Mouse (Mus musculus) midbrain, embryonic 11.5 days (tissue): ENCODE results near the gene Limch1. TPM values are rescaled to one million over a fixed set of nuclear protein-coding genes. Genes with fewer than 3 reads are reported as not detected.

Experiments used
- ATAC-seq: fragments of 200-750 bp; cut with Nextera tagmentation; 2 replicates; pipeline ENCODE4 v1.8.0; 2017; ENCODE audit warnings: moderate TSS enrichment, moderate library complexity; ENCODE audit not compliant: low FRiP score
- DNase-seq: peaks from one replicate; pipeline ENCODE4 v3.0.0; 2015; ENCODE audit warnings: low spot score; ENCODE audit errors: missing footprints
- H3K27ac ChIP-seq: fragments of 300-500 bp; sonication (generic); 2 replicates; pipeline ENCODE4 v1.5.1; 2014; ENCODE audit warnings: low read depth, low read length
- H3K27me3 ChIP-seq: fragments of 300-500 bp; sonication (generic); 2 replicates; pipeline ENCODE4 v1.6.1; 2014; ENCODE audit warnings: mild to moderate bottlenecking, low read length, moderate library complexity, mixed read lengths; ENCODE audit not compliant: control insufficient read depth, insufficient read depth
- H3K36me3 ChIP-seq: fragments of 300-500 bp; sonication (generic); 2 replicates; pipeline ENCODE4 v1.6.1; 2014; ENCODE audit warnings: mild to moderate bottlenecking, low read length, moderate library complexity, mixed read lengths; ENCODE audit not compliant: control insufficient read depth, insufficient read depth
- H3K4me1 ChIP-seq: fragments of 300-500 bp; sonication (generic); 2 replicates; pipeline ENCODE4 v1.6.1; 2014; ENCODE audit warnings: low read length; ENCODE audit not compliant: control insufficient read depth, insufficient read depth
- H3K4me2 ChIP-seq: fragments of 300-500 bp; sonication (generic); 2 replicates; pipeline ENCODE4 v1.6.1; 2014; ENCODE audit warnings: mild to moderate bottlenecking, moderate library complexity
- H3K4me3 ChIP-seq: fragments of 300-500 bp; sonication (generic); 2 replicates; pipeline ENCODE4 v1.5.1; 2014; ENCODE audit warnings: low read depth, low read length
- H3K9ac ChIP-seq: fragments of 300-500 bp; sonication (generic); 2 replicates; pipeline ENCODE4 v1.6.1; 2014; ENCODE audit warnings: low read length
- H3K9me3 ChIP-seq: fragments of 300-500 bp; sonication (generic); 2 replicates; pipeline ENCODE4 v1.6.1; 2016; ENCODE audit warnings: low read length; ENCODE audit not compliant: control insufficient read depth
- WGBS: fragments of 180-500 bp; shearing (Covaris S2); extraction: QIAGEN DNeasy Blood & Tissue Kit; methylation state at CpG from one replicate; pipeline ENCODE4 v1.1.7; 2014; 5-methylcytosine and 5-hydroxymethylcytosine counted together
- polyA plus RNA-seq: library from polyadenylated mRNA; unstranded; fragments of >200 nt; fragmentation: Nextera tagmentation; extraction: Ambion mirVana; gene quantifications from 2 replicates; pipeline ENCODE4 v1.2.1, GENCODE M21; 2014

Limch1 gene
- polyA plus RNA-seq, 1 experiment from 2014 or later = 50.5 TPM

DNA sequence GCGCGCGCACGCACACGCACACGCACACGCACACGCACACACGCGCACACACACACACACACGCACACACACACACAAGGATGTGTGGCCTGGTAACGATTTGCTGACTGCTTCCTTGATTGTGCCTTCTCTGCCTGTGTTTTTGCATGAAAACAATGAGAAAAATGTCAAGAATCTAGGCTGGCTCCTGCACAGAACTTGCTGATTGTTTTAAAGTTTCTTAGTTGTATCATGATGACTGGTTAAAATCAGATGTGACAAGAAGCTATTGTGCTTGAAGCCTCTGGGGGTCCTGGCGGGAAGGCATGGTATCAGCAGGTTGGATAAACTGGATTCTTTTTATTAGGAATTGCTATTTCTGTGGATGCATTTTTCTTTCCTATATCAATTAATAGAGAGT, 137.1 kb downstream of the Limch1 start:
- H3K9me3 ChIP-seq = 0 out of 2 replicates have a peak, but pooled peaks cover 4% of the 10 kb centered on the region
- H3K36me3 ChIP-seq = no peaks in the 10 kb centered on the region
- no peak overlapping the region for H3K9ac ChIP-seq
- no peak overlapping the region for H3K4me2 ChIP-seq
- no peak overlapping the region for H3K27ac ChIP-seq
- H3K4me3 ChIP-seq = no peak overlapping the region
- H3K27me3 ChIP-seq = no peaks in the 10 kb centered on the region
- WGBS = 89% methylated on average over 13 of the region's 13 CpGs
- no peaks in the 10 kb centered on the region for H3K4me1 ChIP-seq
- ATAC-seq = no peak
- no peak for DNase-seq

- WGBS = 84% methylated on average over 4 of the region's 4 CpGs
- H3K27ac ChIP-seq = no peak overlapping the region
- no peaks in the 10 kb centered on the region for H3K4me1 ChIP-seq
- no peak overlapping the region for H3K9ac ChIP-seq
- no peaks in the 10 kb centered on the region for H3K36me3 ChIP-seq
- DNase-seq (no peak), ATAC-seq (no peak)
- 0 out of 2 replicates have a peak, but pooled peaks cover 4% of the 10 kb centered on the region for H3K9me3 ChIP-seq
- no peak overlapping the region for H3K4me3 ChIP-seq
- no peak overlapping the region for H3K4me2 ChIP-seq
- H3K27me3 ChIP-seq = no peaks in the 10 kb centered on the region
Measured at GRCm38 (mm10) chr5:66884505-66884904, 138.9 kb downstream of the Limch1 start.

DNA sequence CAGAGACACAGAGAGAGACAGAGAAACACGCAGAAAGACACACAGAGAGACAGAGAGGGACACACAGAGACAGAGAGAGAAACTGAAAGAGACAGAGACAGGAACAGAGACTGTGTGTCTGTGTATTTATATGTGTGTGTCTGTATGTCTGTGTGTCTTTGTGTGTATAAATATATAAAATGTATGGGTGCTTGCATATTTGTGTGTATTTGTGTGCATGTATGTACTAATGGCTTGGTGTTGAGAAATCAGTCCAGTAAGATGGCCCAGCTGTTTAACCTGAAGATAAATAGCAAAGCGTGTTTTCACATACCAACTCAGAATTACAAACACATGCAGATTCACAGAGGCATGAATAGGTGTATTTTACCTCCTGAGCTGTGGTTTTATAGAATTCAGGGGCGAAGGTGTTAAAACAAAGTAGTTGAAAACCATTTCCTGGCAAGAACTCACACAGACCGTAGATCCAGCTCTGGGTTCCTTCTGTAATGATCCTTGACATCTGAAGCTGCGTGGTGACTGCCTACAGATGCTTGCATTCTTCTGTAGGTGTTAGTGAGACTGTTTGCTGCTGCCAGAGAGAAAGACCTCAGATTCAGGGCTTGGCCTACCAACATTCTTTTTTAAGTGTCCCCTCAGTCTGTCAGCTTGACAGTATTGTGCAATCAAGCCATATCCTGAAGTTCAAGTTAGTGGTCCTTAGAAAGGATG, 140.9 kb downstream of the Limch1 start:
- Histone ChIP-seq H3K4me2 (no peak overlapping the region), H3K9ac (no peak overlapping the region), H3K27me3 (no peaks in the 10 kb centered on the region), H3K36me3 (no peaks in the 10 kb centered on the region), H3K4me1 (no peaks in the 10 kb centered on the region), H3K4me3 (no peak overlapping the region), H3K9me3 (0 out of 2 replicates have a peak, but pooled peaks cover 4% of the 10 kb centered on the region), H3K27ac (no peak overlapping the region)
- DNase-seq (no peak), ATAC-seq (no peak)
- 87% methylated on average over 5 of the region's 5 CpGs for WGBS

GRCm38 (mm10) chr5:66888061-66888460, 142.4 kb downstream of the Limch1 start:
- H3K9me3 ChIP-seq = 0 out of 2 replicates have a peak, but pooled peaks cover 4% of the 10 kb centered on the region
- no peak overlapping the region for H3K4me2 ChIP-seq
- no peak overlapping the region for H3K27ac ChIP-seq
- no peak overlapping the region for H3K9ac ChIP-seq
- no peaks in the 10 kb centered on the region for H3K27me3 ChIP-seq
- ATAC-seq (no peak), DNase-seq (no peak)
- WGBS = 94% methylated on average over 5 of the region's 5 CpGs
- no peaks in the 10 kb centered on the region for H3K4me1 ChIP-seq
- no peak overlapping the region for H3K4me3 ChIP-seq
- H3K36me3 ChIP-seq = no peaks in the 10 kb centered on the region

- no peak overlapping the region for H3K9ac ChIP-seq
- H3K4me2 ChIP-seq = no peak overlapping the region
- ATAC-seq = no peak
- H3K36me3 ChIP-seq = no peaks in the 10 kb centered on the region
- no peak overlapping the region for H3K4me3 ChIP-seq
- H3K27ac ChIP-seq = no peak overlapping the region
- no peaks in the 10 kb centered on the region for H3K4me1 ChIP-seq
- H3K27me3 ChIP-seq = no peaks in the 10 kb centered on the region
- WGBS = 80% methylated on average over 11 of the region's 11 CpGs
- H3K9me3 ChIP-seq = 0 out of 2 replicates have a peak, but pooled peaks cover 4% of the 10 kb centered on the region
- no peak for DNase-seq
Measured at GRCm38 (mm10) chr5:66889337-66889736, 143.7 kb downstream of the Limch1 start.

DNA sequence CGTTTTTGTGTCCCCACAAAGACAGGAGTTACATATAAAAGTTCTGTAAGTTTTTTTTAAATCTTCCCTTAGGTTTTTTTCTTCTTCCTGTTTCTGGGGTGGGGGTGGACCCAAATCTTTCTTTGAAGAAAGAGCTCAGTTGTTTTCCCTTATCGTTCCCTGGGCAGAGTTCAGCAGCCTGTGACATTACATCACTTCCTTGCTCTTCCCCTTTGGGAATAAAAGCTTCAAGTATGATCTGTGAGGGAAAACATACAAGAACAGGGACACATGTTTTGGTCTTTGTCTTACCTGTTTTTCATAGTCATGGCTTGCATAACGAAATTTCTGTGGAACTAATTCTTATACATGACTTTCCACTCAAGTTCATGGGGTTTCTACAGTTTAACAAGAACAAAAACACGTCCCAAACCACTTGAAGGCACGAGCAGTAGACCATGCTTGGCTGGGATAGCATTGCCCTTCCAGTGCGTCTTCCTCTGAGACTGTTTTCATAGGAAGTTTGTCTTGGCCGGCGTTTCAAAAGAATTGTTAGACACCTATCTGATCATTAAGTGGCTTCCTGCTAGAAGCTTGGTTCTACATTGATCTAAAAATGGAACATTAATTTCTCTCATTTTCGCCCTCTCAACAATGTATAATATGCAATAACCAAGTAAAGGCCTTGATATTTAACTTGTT, 150.0 kb downstream of the Limch1 start:
- Histone ChIP-seq H3K4me2 (no peak overlapping the region), H3K27ac (no peak overlapping the region), H3K27me3 (no peaks in the 10 kb centered on the region), H3K4me1 (no peaks in the 10 kb centered on the region), H3K9ac (no peak overlapping the region), H3K4me3 (no peak overlapping the region), H3K36me3 (no peaks in the 10 kb centered on the region), H3K9me3 (no peaks in the 10 kb centered on the region)
- no peak for ATAC-seq
- 86% methylated on average over 9 of the region's 9 CpGs for WGBS
- DNase-seq = no peak

GRCm38 (mm10) chr5:66897584-66897983, 152.0 kb downstream of the Limch1 start:
- Histone ChIP-seq H3K27ac (no peak overlapping the region), H3K9me3 (no peaks in the 10 kb centered on the region), H3K4me2 (no peak overlapping the region), H3K36me3 (no peaks in the 10 kb centered on the region), H3K9ac (no peak overlapping the region), H3K27me3 (no peaks in the 10 kb centered on the region), H3K4me1 (no peaks in the 10 kb centered on the region), H3K4me3 (no peak overlapping the region)
- ATAC-seq (no peak), DNase-seq (peak; percentile 19)
- WGBS = 89% methylated on average over 5 of the region's 5 CpGs

- no peak overlapping the region for H3K4me2 ChIP-seq
- no peaks in the 10 kb centered on the region for H3K27me3 ChIP-seq
- no peaks in the 10 kb centered on the region for H3K4me1 ChIP-seq
- no peak overlapping the region for H3K4me3 ChIP-seq
- H3K9me3 ChIP-seq = no peaks in the 10 kb centered on the region
- 69% methylated on average over 1 of the region's 1 CpGs for WGBS
- no peak overlapping the region for H3K9ac ChIP-seq
- peak; percentile 28 for DNase-seq
- ATAC-seq = no peak
- no peaks in the 10 kb centered on the region for H3K36me3 ChIP-seq
- no peak overlapping the region for H3K27ac ChIP-seq
Measured at GRCm38 (mm10) chr5:66898252-66898651, 152.6 kb downstream of the Limch1 start.

DNA sequence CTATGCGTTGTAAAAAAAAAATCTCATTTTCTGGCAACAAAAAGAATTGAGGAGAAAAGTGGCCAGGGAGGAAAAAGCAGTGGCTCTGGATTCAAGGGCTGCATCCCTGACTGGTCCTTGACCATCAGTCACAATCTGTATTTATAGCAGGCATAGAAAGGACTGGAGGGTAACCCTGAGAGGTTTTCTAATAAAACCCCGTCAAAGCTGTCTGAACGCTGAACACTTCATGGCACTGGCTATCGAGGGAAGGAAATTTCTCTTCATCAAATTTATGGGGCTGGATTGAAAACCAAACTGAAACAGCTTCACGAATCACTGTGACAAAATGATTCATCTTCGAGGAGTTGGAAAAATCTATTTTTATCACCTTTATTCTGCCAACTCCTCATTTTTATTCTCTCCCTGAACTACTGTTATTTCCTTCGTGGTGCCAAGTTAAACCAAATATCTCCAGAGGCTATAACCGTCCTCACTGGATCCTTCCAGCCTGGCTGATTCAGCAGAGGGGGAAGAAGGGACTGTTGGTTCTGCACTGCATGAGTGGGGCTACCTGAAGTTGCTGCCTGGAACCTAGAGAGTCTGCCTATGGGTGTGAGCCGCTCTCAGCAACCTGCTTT, 153.3 kb downstream of the Limch1 start:
- Histone ChIP-seq H3K36me3 (no peaks in the 10 kb centered on the region), H3K9me3 (no peaks in the 10 kb centered on the region), H3K4me2 (no peak overlapping the region), H3K4me1 (no peaks in the 10 kb centered on the region), H3K27ac (no peak overlapping the region), H3K27me3 (no peaks in the 10 kb centered on the region), H3K9ac (no peak overlapping the region), H3K4me3 (no peak overlapping the region)
- peak; percentile 17 for DNase-seq
- ATAC-seq = no peak
- WGBS = 88% methylated on average over 9 of the region's 9 CpGs
